Mouse (Mus musculus) stomach, postnatal 0 days (tissue): ENCODE measurements around the gene Zfp593.

Experiments used
- CTCF ChIP-seq: IDR thresholded peaks from 2 replicates; pipeline ENCODE4 v1.5.1; 2016; ENCODE audit warnings: antibody characterized with exemption, low read depth, mild to moderate bottlenecking, moderate library complexity
- EP300 ChIP-seq: optimal IDR thresholded peaks from 2 replicates; pipeline ENCODE3; 2016; ENCODE audit warnings: antibody characterized with exemption

GRCm38 (mm10) chr4:134254835-134255234, 9.4 kb upstream of the Zfp593 start:
- TF ChIP-seq CTCF (no peak), EP300 (no peak)
